Mouse (Mus musculus): ENCODE results near the gene Anks1b. TPM values are rescaled to one million over a fixed set of nuclear protein-coding genes. Genes with fewer than 3 reads are reported as not detected.

Anks1b gene
- polyA plus RNA-seq, 1 experiment from 2014 or later, result 9.7 TPM

DNA sequence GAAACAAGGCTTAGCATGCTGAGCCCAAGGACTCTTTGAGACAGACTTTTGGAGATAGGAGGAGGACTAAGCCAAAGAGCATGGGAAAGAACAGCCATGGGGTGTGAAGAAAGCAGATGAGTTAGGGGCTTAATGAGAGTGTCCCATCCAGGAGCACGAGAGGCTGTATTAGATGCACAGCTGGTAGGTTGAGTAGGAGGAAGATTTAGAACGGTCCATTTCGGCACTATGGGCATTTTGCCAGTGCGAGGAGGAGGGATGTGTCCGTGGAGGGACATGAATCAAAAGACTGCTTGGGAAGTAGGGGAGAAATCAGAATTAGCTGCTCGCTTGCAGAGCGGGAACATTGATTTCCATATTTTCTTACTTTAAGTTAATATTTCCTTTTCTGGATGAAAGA, 620.1 kb downstream of the Anks1b start:
- ATAC-seq (ENCODE audit: insufficient read depth, low FRiP score, low TSS enrichment), result no peak
- WGBS, result 75% methylated on average over 7 of the region's 7 CpGs
- Histone ChIP-seq H3K27me3 (ENCODE audit: control insufficient read depth, insufficient read depth, low read length) (no peaks in the 10 kb centered on the region), H3K4me1 (ENCODE audit: control insufficient read depth, insufficient read depth, low read length) (no peaks in the 10 kb centered on the region), H3K36me3 (ENCODE audit: control insufficient read depth, insufficient read depth, low read length) (no peaks in the 10 kb centered on the region), H3K9ac (ENCODE audit: low read length) (no peak overlapping the region), H3K4me2 (ENCODE audit: low read depth) (no peak overlapping the region), H3K27ac (ENCODE audit: low read depth, low read length) (no peak overlapping the region), H3K4me3 (ENCODE audit: low read depth, low read length) (no peak overlapping the region), H3K9me3 (ENCODE audit: control insufficient read depth, low read length) (no peaks in the 10 kb centered on the region)
- DNase-seq (ENCODE audit: low spot score), result no peak

DNA sequence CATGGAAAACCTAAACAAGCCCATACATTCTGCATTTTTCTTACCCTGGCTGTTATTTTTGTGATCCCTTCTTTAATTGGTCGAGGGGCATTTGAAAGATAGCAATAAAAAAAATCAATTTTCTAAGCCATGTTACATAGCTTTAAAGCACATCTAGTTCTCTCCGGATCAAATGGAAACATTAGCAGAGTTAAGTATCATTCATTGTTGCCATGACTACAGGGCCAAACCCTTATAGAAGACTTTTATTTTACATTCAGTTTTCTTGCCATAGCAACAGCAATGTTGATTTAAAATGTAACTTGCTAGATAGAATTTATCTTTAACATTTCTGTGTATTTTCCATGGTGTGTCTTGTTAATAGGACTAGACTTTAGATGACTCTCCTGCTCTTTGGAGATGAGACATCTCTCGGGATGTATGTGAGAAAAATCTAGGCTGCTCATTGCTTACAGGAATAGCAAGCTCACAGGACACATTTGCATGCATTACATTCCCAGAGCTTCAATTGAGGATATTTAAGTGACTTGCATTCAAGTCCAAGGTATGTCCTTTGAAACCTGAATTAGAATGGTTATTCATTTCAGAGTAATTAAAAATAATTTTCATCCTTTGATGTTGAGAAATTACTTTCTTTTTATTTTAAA, 620.8 kb downstream of the Anks1b start:
- Histone ChIP-seq H3K9me3 (ENCODE audit: control insufficient read depth, low read length) (no peaks in the 10 kb centered on the region), H3K4me1 (ENCODE audit: control insufficient read depth, insufficient read depth, low read length) (no peaks in the 10 kb centered on the region), H3K27ac (ENCODE audit: low read depth, low read length) (no peak overlapping the region), H3K27me3 (ENCODE audit: control insufficient read depth, insufficient read depth, low read length) (no peaks in the 10 kb centered on the region), H3K36me3 (ENCODE audit: control insufficient read depth, insufficient read depth, low read length) (no peaks in the 10 kb centered on the region), H3K4me2 (ENCODE audit: low read depth) (no peak overlapping the region), H3K4me3 (ENCODE audit: low read depth, low read length) (no peak overlapping the region), H3K9ac (ENCODE audit: low read length) (no peak overlapping the region)
- ATAC-seq (ENCODE audit: insufficient read depth, low FRiP score, low TSS enrichment) (no peak), DNase-seq (ENCODE audit: low spot score) (no peak)
- 74% methylated on average over 3 of the region's 3 CpGs for WGBS

DNA sequence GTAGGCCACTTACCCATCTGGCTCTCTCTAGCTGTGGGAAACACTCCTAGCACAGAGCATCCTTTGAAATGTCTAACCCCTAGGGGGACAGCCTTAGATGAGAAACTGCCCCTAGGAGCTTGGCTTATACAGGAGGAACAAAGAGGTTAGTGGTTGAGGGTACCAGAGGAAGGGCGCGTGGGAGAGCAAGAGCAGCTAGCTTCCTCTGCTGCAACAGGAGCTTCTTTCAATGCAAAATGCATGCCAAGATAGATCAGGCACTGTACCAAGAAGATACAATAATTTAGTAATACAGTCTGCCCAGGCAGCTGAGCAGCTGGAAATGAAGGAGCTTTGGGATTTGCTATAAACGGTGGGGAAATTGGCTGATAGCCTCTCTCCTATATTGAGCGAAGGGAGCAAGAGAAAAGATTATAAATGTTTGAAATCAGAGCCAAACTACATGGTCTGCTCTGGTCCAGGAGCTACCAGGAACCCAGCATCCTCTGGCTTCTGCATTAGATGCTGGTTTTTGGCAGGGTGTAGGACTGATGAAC, 621.7 kb downstream of the Anks1b start:
- Histone ChIP-seq H3K27ac (ENCODE audit: low read depth, low read length) (no peak overlapping the region), H3K36me3 (ENCODE audit: control insufficient read depth, insufficient read depth, low read length) (no peaks in the 10 kb centered on the region), H3K9ac (ENCODE audit: low read length) (no peak overlapping the region), H3K4me3 (ENCODE audit: low read depth, low read length) (no peak overlapping the region), H3K9me3 (ENCODE audit: control insufficient read depth, low read length) (no peaks in the 10 kb centered on the region), H3K4me2 (ENCODE audit: low read depth) (no peak overlapping the region), H3K4me1 (ENCODE audit: control insufficient read depth, insufficient read depth, low read length) (no peaks in the 10 kb centered on the region), H3K27me3 (ENCODE audit: control insufficient read depth, insufficient read depth, low read length) (no peaks in the 10 kb centered on the region)
- 72% methylated on average over 4 of the region's 4 CpGs for WGBS
- DNase-seq (ENCODE audit: low spot score), result peak; percentile 14
- ATAC-seq (ENCODE audit: insufficient read depth, low FRiP score, low TSS enrichment), result no peak; the same call in 1 of the 2 replicates

DNA sequence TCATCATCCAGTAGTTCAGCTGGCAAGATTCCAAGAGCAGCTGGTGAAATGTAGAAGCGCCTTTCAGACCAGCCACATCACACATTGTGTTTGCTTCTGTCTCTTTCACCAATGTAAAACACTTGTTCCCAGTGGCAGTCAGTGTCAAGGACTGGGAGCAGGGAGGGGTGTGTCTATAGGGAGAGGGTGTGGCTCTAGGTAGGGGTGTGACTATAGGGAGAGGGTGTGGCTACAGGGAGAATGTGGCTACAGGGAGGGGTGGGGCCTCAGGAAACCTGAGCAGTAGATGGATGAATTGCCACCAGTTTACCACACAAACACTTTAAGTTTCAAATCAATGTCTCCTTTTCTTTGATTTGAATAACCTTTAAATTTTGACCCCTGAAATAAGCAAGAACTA, 634.3 kb downstream of the Anks1b start:
- 67% methylated on average over 1 of the region's 1 CpGs for WGBS
- Histone ChIP-seq H3K9ac (ENCODE audit: low read length) (no peak overlapping the region), H3K36me3 (ENCODE audit: control insufficient read depth, insufficient read depth, low read length) (no peaks in the 10 kb centered on the region), H3K27ac (ENCODE audit: low read depth, low read length) (no peak overlapping the region), H3K4me1 (ENCODE audit: control insufficient read depth, insufficient read depth, low read length) (no peaks in the 10 kb centered on the region), H3K4me3 (ENCODE audit: low read depth, low read length) (no peak overlapping the region), H3K27me3 (ENCODE audit: control insufficient read depth, insufficient read depth, low read length) (no peaks in the 10 kb centered on the region), H3K4me2 (ENCODE audit: low read depth) (no peak overlapping the region), H3K9me3 (ENCODE audit: control insufficient read depth, low read length) (no peaks in the 10 kb centered on the region)
- ATAC-seq (ENCODE audit: insufficient read depth, low FRiP score, low TSS enrichment), result no peak
- no peak for DNase-seq (ENCODE audit: low spot score)

DNA sequence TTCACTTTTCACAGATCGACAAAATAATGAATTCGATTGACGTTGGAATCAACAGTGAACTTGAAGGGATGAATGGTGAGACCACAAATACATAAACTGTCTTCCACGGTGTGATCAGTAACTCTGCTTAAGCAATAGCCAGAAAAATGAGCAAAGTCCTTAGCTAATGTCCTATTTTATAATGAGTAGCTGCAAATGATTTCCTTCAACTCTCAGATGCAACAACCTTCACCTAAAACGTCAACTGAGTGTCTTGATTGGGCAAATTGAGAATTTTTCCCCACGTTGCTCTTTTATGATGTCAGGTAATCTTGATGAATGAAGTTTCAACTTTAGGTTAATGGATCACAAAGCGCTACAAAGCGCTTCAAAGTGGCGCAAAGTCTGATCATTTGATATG, 639.5 kb downstream of the Anks1b start:
- Histone ChIP-seq H3K4me3 (ENCODE audit: low read depth, low read length) (no peak overlapping the region), H3K27me3 (ENCODE audit: control insufficient read depth, insufficient read depth, low read length) (no peaks in the 10 kb centered on the region), H3K27ac (ENCODE audit: low read depth, low read length) (no peak overlapping the region), H3K9me3 (ENCODE audit: control insufficient read depth, low read length) (no peaks in the 10 kb centered on the region), H3K4me1 (ENCODE audit: control insufficient read depth, insufficient read depth, low read length) (no peaks in the 10 kb centered on the region), H3K9ac (ENCODE audit: low read length) (no peak overlapping the region), H3K36me3 (ENCODE audit: control insufficient read depth, insufficient read depth, low read length) (no peaks in the 10 kb centered on the region), H3K4me2 (ENCODE audit: low read depth) (no peak overlapping the region)
- DNase-seq (ENCODE audit: low spot score) (no peak), ATAC-seq (ENCODE audit: insufficient read depth, low FRiP score, low TSS enrichment) (no peak)
- 91% methylated on average over 9 of the region's 9 CpGs for WGBS

DNA sequence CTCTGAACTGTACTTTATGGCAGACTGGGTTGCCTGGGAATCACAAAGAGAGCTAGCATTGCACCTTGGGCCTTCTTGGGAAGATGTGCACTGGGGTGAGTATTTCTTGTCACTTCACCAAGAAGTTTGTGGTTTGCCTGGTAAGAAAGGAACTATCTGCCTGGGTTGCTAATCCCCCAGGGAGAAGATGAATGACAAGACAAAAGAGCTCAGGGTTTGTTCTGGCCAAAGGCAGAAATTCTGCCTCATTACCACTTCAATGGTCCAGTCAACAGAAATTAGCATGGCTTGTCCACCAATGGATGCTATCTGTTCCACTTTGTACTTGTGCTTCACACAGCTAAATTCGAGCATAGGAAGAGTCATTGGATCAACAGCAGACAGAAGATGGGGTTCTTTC, 658.5 kb downstream of the Anks1b start:
- Histone ChIP-seq H3K4me2 (ENCODE audit: low read depth) (no peak overlapping the region), H3K4me1 (ENCODE audit: control insufficient read depth, insufficient read depth, low read length) (no peaks in the 10 kb centered on the region), H3K9ac (ENCODE audit: low read length) (no peak overlapping the region), H3K36me3 (ENCODE audit: control insufficient read depth, insufficient read depth, low read length) (no peaks in the 10 kb centered on the region), H3K9me3 (ENCODE audit: control insufficient read depth, low read length) (no peaks in the 10 kb centered on the region), H3K27me3 (ENCODE audit: control insufficient read depth, insufficient read depth, low read length) (no peaks in the 10 kb centered on the region), H3K4me3 (ENCODE audit: low read depth, low read length) (no peak overlapping the region), H3K27ac (ENCODE audit: low read depth, low read length) (no peak overlapping the region)
- no peak for ATAC-seq (ENCODE audit: insufficient read depth, low FRiP score, low TSS enrichment)
- no peak for DNase-seq (ENCODE audit: low spot score)
- 63% methylated on average over 1 of the region's 1 CpGs for WGBS

DNA sequence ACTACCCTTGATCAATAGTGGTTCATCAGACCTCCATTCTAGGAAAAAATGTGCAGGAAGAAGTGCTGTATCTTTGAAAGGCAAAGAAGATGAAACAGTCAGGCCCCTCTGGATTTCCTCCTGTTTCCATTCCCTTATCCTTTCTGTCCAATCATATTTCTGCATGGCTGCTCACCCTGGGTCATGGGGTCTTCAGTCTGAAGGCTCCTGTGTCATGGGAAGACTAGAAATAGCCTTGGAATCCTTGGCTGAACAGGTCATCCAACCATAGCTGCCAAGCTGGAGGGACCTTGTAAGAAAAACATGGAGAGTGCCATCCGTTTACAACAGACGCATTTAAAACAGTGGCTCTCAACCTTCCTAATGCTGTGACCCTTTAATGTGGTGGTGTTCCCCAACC, 662.1 kb downstream of the Anks1b start:
- Histone ChIP-seq H3K9me3 (ENCODE audit: control insufficient read depth, low read length) (no peaks in the 10 kb centered on the region), H3K4me2 (ENCODE audit: low read depth) (no peak overlapping the region), H3K4me3 (ENCODE audit: low read depth, low read length) (no peak overlapping the region), H3K9ac (ENCODE audit: low read length) (no peak overlapping the region), H3K27ac (ENCODE audit: low read depth, low read length) (no peak overlapping the region), H3K36me3 (ENCODE audit: control insufficient read depth, insufficient read depth, low read length) (no peaks in the 10 kb centered on the region), H3K4me1 (ENCODE audit: control insufficient read depth, insufficient read depth, low read length) (no peaks in the 10 kb centered on the region), H3K27me3 (ENCODE audit: control insufficient read depth, insufficient read depth, low read length) (no peaks in the 10 kb centered on the region)
- ATAC-seq (ENCODE audit: insufficient read depth, low FRiP score, low TSS enrichment) (no peak), DNase-seq (ENCODE audit: low spot score) (no peak)
- 94% methylated on average over 2 of the region's 2 CpGs for whole genome bisulfite sequencing

DNA sequence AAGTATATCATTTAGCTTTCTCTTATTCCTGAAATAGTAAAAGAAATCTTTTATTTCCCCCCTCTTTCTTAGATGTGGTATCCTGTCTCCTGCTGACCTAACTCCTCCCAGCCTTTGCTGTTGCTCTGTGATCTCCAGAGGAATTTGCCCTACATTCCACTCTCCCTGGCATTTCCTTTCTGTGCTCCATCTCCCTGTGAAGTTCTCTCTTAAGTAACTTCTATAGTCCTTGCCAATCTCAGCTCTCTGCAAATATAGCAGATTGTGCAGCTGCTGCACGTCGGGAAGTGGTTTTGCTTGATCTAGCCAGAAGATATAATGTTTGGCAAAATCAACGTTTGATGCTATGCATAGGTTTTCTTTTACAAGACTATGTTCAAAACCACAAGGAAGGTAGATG, 673.3 kb downstream of the Anks1b start:
- WGBS, result 64% methylated on average over 3 of the region's 3 CpGs
- no peak for DNase-seq (ENCODE audit: low spot score)

DNA sequence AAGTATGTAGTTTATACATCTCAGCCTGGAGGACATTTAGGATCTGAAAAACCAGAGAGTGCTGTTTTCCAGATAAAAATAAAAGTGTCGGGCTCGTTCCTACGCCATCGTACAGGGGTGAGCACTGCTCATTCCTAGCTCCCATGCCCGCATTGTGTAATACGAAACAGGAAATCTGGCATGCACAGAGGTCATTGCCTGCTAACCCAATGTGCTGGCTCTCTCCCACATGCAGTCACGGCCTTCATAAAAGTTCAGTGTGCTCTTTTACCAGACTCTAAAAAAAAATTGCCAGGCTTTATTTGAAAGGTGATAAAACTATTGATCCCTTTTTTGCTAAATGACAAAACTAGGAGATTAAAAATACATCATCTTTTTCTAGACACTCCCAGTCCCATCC, 689.6 kb downstream of the Anks1b start:
- Histone ChIP-seq H3K4me2 (ENCODE audit: low read depth) (no peak overlapping the region), H3K27me3 (ENCODE audit: control insufficient read depth, insufficient read depth, low read length) (no peaks in the 10 kb centered on the region), H3K4me1 (ENCODE audit: control insufficient read depth, insufficient read depth, low read length) (no peaks in the 10 kb centered on the region), H3K9me3 (ENCODE audit: control insufficient read depth, low read length) (no peaks in the 10 kb centered on the region), H3K4me3 (ENCODE audit: low read depth, low read length) (no peak overlapping the region), H3K27ac (ENCODE audit: low read depth, low read length) (no peak overlapping the region), H3K36me3 (ENCODE audit: control insufficient read depth, insufficient read depth, low read length) (no peaks in the 10 kb centered on the region), H3K9ac (ENCODE audit: low read length) (no peak overlapping the region)
- no peak for DNase-seq (ENCODE audit: low spot score)
- 85% methylated on average over 7 of the region's 7 CpGs for WGBS
- ATAC-seq (ENCODE audit: insufficient read depth, low FRiP score, low TSS enrichment), result no peak

More for the DNA sequence above, 673.3 kb downstream of the Anks1b start:
- no peak for ATAC-seq (ENCODE audit: insufficient read depth, low FRiP score, low TSS enrichment)
- H3K4me2 ChIP-seq (ENCODE audit: low read depth), result no peak overlapping the region
- no peaks in the 10 kb centered on the region for H3K4me1 ChIP-seq (ENCODE audit: control insufficient read depth, insufficient read depth, low read length)
- H3K9ac ChIP-seq (ENCODE audit: low read length), result no peak overlapping the region
- H3K27me3 ChIP-seq (ENCODE audit: control insufficient read depth, insufficient read depth, low read length), result no peaks in the 10 kb centered on the region
- H3K4me3 ChIP-seq (ENCODE audit: low read depth, low read length), result no peak overlapping the region
- no peak overlapping the region for H3K27ac ChIP-seq (ENCODE audit: low read depth, low read length)
- no peaks in the 10 kb centered on the region for H3K36me3 ChIP-seq (ENCODE audit: control insufficient read depth, insufficient read depth, low read length)
- H3K9me3 ChIP-seq (ENCODE audit: control insufficient read depth, low read length), result no peaks in the 10 kb centered on the region

All from neural tube, embryonic 11.5 days (tissue).